Mouse (Mus musculus) heart, embryonic 13.5 days (tissue): ENCODE measurements at regions not wholly inside any gene's neighbourhood (a gene's known extent, or its start where the extent isn't known, plus 50 kb on each side); places are given as distances from the start of the nearest gene placed in this dataset.

Experiments
- ATAC-seq: fragments of 200-750 bp; cut with Nextera tagmentation; 2 replicates; pipeline ENCODE4 v1.8.0; 2017; ENCODE audit warnings: moderate TSS enrichment; ENCODE audit not compliant: insufficient number of reproducible peaks, low FRiP score, low TSS enrichment; ENCODE audit errors: extremely low read depth
- H3K27ac ChIP-seq: fragments of 300-500 bp; sonication (generic); replicated peaks from 2 replicates; pipeline ENCODE4 v1.5.1; 2015; ENCODE audit warnings: moderate library complexity, mild to moderate bottlenecking, inconsistent platforms
- H3K27me3 ChIP-seq: fragments of 300-500 bp; sonication (generic); replicated peaks from 2 replicates; pipeline ENCODE4 v1.6.1; 2015; ENCODE audit warnings: mild to moderate bottlenecking, inconsistent platforms
- H3K36me3 ChIP-seq: fragments of 300-500 bp; sonication (generic); 2 replicates; pipeline ENCODE4 v1.6.1; 2015; ENCODE audit warnings: mild to moderate bottlenecking, inconsistent platforms
- H3K4me1 ChIP-seq: fragments of 300-500 bp; sonication (generic); 2 replicates; pipeline ENCODE4 v1.6.1; 2015; ENCODE audit warnings: inconsistent platforms
- H3K4me2 ChIP-seq: fragments of 300-500 bp; sonication (generic); 2 replicates; pipeline ENCODE4 v1.6.1; 2015; ENCODE audit warnings: inconsistent platforms, mild to moderate bottlenecking, moderate library complexity
- H3K4me3 ChIP-seq: fragments of 300-500 bp; sonication (generic); 2 replicates; pipeline ENCODE4 v1.5.1; 2015; ENCODE audit warnings: moderate library complexity, mild to moderate bottlenecking, inconsistent platforms
- H3K9ac ChIP-seq: fragments of 300-500 bp; sonication (generic); 2 replicates; pipeline ENCODE4 v1.6.1; 2015; ENCODE audit warnings: inconsistent platforms, mild to moderate bottlenecking, moderate library complexity
- H3K9me3 ChIP-seq: fragments of 300-500 bp; sonication (generic); 2 replicates; pipeline ENCODE4 v1.6.1; 2016; ENCODE audit warnings: inconsistent platforms
- WGBS: fragments of 180-500 bp; shearing (Covaris S2); methylation state at CpG from one replicate; pipeline ENCODE4 v1.1.7; 2015; ENCODE audit warnings: mixed read lengths; 5-methylcytosine and 5-hydroxymethylcytosine counted together

- no peaks in the 10 kb centered on the region for H3K36me3 ChIP-seq
- H3K9ac ChIP-seq: no peak overlapping the region
- H3K4me2 ChIP-seq: no peak overlapping the region
- H3K9me3 ChIP-seq: no peaks in the 10 kb centered on the region
- WGBS: 71% methylated on average over 1 of the region's 1 CpGs
- no peak overlapping the region for H3K27ac ChIP-seq
- no peaks in the 10 kb centered on the region for H3K27me3 ChIP-seq
- ATAC-seq: no peak
- no peaks in the 10 kb centered on the region for H3K4me1 ChIP-seq
- H3K4me3 ChIP-seq: no peak overlapping the region
Observed at GRCm38 (mm10) chr4:142545871-142546270, 306.7 kb upstream of the Kazn start.

- Histone ChIP-seq H3K9me3 (no peaks in the 10 kb centered on the region), H3K9ac (no peak overlapping the region), H3K36me3 (no peaks in the 10 kb centered on the region), H3K27me3 (no peaks in the 10 kb centered on the region), H3K27ac (no peak overlapping the region), H3K4me3 (no peak overlapping the region), H3K4me1 (no peaks in the 10 kb centered on the region), H3K4me2 (no peak overlapping the region)
- ATAC-seq: no peak
- WGBS: 25% methylated on average over 1 of the region's 1 CpGs
Observed at GRCm38 (mm10) chr4:142545187-142545586, 306.0 kb upstream of the Kazn start.

DNA sequence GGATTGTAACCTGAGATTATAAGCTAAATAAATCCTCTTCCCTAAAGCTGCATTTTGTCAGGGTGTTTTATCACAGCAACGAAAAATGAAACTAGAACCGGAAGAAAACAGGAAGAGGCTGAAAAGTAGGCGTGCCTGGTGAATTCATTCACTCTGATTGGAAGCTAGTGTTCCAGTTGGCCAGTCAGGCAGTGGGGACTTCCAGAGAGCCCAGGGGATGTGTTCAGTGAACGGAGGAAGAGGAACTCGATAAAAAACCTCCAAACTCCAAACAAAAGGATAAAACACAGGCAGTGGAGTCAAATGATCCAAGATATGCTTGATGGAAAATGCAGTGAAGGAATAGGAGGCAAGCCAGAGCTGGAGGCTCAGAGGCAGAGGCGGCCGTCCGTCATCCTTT lies 305.5 kb upstream of the Kazn start:
- Histone ChIP-seq H3K27ac (no peak overlapping the region), H3K36me3 (no peaks in the 10 kb centered on the region), H3K27me3 (no peaks in the 10 kb centered on the region), H3K4me1 (no peaks in the 10 kb centered on the region), H3K9ac (no peak overlapping the region), H3K4me2 (no peak overlapping the region), H3K9me3 (no peaks in the 10 kb centered on the region), H3K4me3 (no peak overlapping the region)
- no peak for ATAC-seq
- 73% methylated on average over 8 of the region's 8 CpGs for WGBS

DNA sequence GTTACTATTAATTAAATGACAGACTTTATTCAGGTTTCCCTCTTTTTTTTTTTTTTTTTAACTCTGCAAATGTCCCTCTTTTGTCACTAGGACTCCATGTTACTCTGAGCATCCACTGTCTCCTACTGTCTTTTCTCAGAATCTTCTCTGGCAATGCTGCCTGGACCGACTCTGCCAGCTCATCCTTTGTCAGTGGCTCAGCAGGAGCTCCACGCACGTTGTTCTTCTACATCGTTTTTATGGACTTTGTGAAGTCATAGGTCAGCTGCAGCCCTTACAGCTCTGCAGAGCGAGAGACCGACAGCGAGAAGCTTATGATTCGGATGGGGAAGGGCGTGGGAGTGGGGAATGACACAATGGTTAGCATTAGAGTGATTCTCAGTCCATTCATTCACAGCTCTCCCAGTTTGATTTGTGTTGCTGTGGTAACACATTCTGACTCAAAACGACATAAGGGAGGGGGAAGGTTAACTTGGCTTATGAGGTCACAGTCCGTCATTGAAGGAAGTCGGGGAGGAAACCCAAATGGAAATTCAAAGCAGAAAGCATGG lies 300.1 kb upstream of the Kazn start:
- Histone ChIP-seq H3K9ac (no peak overlapping the region), H3K4me1 (no peaks in the 10 kb centered on the region), H3K9me3 (peaks cover 5% of the 10 kb centered on the region; the same call in 1 of the 2 replicates), H3K4me3 (no peak overlapping the region), H3K27me3 (no peaks in the 10 kb centered on the region), H3K27ac (no peak overlapping the region), H3K4me2 (no peak overlapping the region), H3K36me3 (no peaks in the 10 kb centered on the region)
- 65% methylated on average over 12 of the region's 12 CpGs for WGBS
- no peak for ATAC-seq

DNA sequence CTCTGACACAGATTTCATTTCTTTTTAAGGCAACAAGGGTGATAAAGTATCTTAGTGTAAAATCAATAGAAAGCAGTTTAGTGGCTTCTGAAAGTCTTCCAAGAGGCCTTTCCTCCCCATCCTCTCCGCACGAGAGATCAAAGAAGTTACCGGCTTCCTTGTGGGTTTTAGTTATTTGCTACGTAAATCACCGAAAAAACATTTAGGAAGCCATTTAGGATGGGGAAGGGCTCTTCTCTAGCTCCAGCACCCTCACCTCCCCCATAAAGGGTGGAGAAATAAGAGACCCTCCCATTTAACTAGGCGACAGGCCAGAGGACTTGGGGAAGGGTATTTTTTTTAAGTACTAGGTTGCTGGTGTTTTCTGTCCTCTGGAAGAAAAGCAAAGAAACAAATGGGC lies 287.9 kb upstream of the Kazn start:
- Histone ChIP-seq H3K27me3 (no peaks in the 10 kb centered on the region), H3K27ac (no peak overlapping the region), H3K9ac (no peak overlapping the region), H3K4me1 (no peaks in the 10 kb centered on the region), H3K4me2 (no peak overlapping the region), H3K36me3 (no peaks in the 10 kb centered on the region), H3K4me3 (no peak overlapping the region), H3K9me3 (no peaks in the 10 kb centered on the region)
- no peak for ATAC-seq
- WGBS: 77% methylated on average over 6 of the region's 6 CpGs

GRCm38 (mm10) chr4:142517478-142518455 lies 278.6 kb upstream of the Kazn start:
- Histone ChIP-seq H3K27me3 (no peaks in the 10 kb centered on the region), H3K36me3 (no peaks in the 10 kb centered on the region), H3K9me3 (peaks cover 9% of the 10 kb centered on the region), H3K4me1 (no peaks in the 10 kb centered on the region), H3K4me2 (no peak overlapping the region), H3K9ac (no peak overlapping the region), H3K27ac (no peak overlapping the region), H3K4me3 (no peak overlapping the region)
- no peak for ATAC-seq
- WGBS: 63% methylated on average over 21 of the region's 21 CpGs

- ATAC-seq: no peak
- Histone ChIP-seq H3K27me3 (no peaks in the 10 kb centered on the region), H3K9ac (no peak overlapping the region), H3K36me3 (no peaks in the 10 kb centered on the region), H3K4me2 (no peak overlapping the region), H3K4me3 (no peak overlapping the region), H3K4me1 (no peaks in the 10 kb centered on the region), H3K9me3 (peaks cover 17% of the 10 kb centered on the region), H3K27ac (no peak overlapping the region)
- WGBS: 76% methylated on average over 4 of the region's 4 CpGs
Observed at GRCm38 (mm10) chr4:142514751-142515150, 275.6 kb upstream of the Kazn start.

DNA sequence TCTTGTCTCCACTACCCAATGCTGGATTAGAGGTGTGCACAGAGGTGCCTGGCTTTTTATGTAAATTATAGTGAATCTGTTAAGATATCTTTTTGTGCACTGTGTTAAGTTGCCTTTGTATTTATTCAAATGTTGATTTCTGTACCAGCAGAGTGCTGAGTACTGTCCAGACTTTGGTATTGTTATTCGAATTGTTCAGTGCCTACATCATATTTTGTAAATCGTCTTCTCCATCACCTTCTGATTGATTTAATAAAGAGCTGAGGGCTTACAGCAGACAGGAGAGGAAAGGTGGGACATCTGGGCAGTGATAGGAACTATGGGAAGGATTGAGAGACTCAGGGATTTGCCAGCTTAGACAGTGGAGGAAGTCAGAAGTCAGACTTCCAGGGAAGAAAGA lies 270.2 kb upstream of the Kazn start:
- WGBS: 71% methylated on average over 2 of the region's 2 CpGs
- Histone ChIP-seq H3K9ac (no peak overlapping the region), H3K4me1 (no peaks in the 10 kb centered on the region), H3K4me3 (no peak overlapping the region), H3K36me3 (no peaks in the 10 kb centered on the region), H3K27me3 (peaks cover 31% of the 10 kb centered on the region), H3K9me3 (peaks cover 17% of the 10 kb centered on the region), H3K4me2 (no peak overlapping the region), H3K27ac (no peak overlapping the region)
- ATAC-seq: no peak

GRCm38 (mm10) chr4:142506383-142507211 lies 267.4 kb upstream of the Kazn start:
- Histone ChIP-seq H3K9me3 (no peaks in the 10 kb centered on the region), H3K9ac (no peak overlapping the region), H3K4me1 (no peaks in the 10 kb centered on the region), H3K4me3 (no peak overlapping the region), H3K4me2 (no peak overlapping the region), H3K36me3 (no peaks in the 10 kb centered on the region), H3K27me3 (peaks cover 37% of the 10 kb centered on the region), H3K27ac (no peak overlapping the region)
- WGBS: 14% methylated on average over 12 of the region's 13 CpGs
- ATAC-seq: no peak

- H3K4me2 ChIP-seq: no peak overlapping the region
- H3K9ac ChIP-seq: no peak overlapping the region
- no peaks in the 10 kb centered on the region for H3K4me1 ChIP-seq
- 86% methylated on average over 15 of the region's 15 CpGs for WGBS
- no peaks in the 10 kb centered on the region for H3K36me3 ChIP-seq
- no peak for ATAC-seq
- H3K27me3 ChIP-seq: peaks cover 47% of the 10 kb centered on the region
- no peak overlapping the region for H3K4me3 ChIP-seq
- no peak overlapping the region for H3K27ac ChIP-seq
- no peaks in the 10 kb centered on the region for H3K9me3 ChIP-seq
Observed at GRCm38 (mm10) chr4:142503761-142504160, 264.6 kb upstream of the Kazn start.

DNA sequence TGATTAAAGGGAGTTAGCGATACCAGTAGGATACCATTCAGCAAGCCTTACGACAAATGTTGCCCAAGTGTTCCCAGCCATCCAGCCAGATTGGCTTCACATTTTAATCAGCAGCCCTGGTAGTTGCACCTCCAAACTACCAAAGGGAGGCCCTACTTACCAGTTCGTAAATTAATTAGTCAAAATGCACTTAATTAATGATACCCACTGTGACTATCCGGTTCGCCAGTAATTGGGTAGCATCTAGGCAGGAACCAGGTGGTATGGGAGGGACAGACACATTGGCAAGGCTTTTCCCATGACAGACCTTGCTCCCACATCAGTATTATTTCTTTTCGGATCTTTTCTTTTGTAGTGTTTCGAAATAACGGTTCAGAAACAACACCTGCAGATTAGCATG lies 262.0 kb upstream of the Kazn start:
- Histone ChIP-seq H3K36me3 (no peaks in the 10 kb centered on the region), H3K4me1 (no peaks in the 10 kb centered on the region), H3K4me2 (no peak overlapping the region), H3K27ac (no peak overlapping the region), H3K9me3 (no peaks in the 10 kb centered on the region), H3K9ac (no peak overlapping the region), H3K27me3 (peaks cover 58% of the 10 kb centered on the region), H3K4me3 (no peak overlapping the region)
- WGBS: 81% methylated on average over 8 of the region's 8 CpGs
- no peak for ATAC-seq
